Comparison of ENCODE assay signal across 8 mouse cellular contexts in genomic region chr9:121313656-121314374, GRCm38 (mm10). TPM values are rescaled to one million over a fixed set of nuclear protein-coding genes. Genes with fewer than 3 reads are reported as not detected.
DNase-seq lines count a peak whose midpoint lies in the region.

No protein-coding gene starts in this region.

- intact Hi-C loops in heart, postnatal 10 days (cut with DNase I), result loop anchor here (2.0 kb wide), 1 partner anchor 17 kb away; no protein-coding TSS in a partner anchor

- peak; percentile 44 for DNase-seq in CD4-positive helper T cell, adult 2 months (ENCODE audit: low read depth, low spot score)
- peak; percentile 29 to 70 for DNase-seq in adrenal gland, adult 18-20 months (ENCODE audit: low spot score in 2 of 2)
- peak; percentile 84 for DNase-seq in fibroblast of lung, adult 2 months (ENCODE audit: low read depth)
- DNase-seq in heart, postnatal 10 days, result peak; percentile 95 to 97
- peak; percentile 90 to 95 for DNase-seq in kidney, postnatal 36 days
- DNase-seq in lung, postnatal 14 days, result peak; percentile 88
- DNase-seq in ovary, postnatal 36 days (ENCODE audit: low spot score), result peak; percentile 67
- DNase-seq in yolk sac, embryonic 10.5 days (ENCODE audit: low spot score), result peak; percentile 74

RNA-seq across cellular contexts. Expression of gene Trak1, which starts 16.5 kb away (rescaled TPM):
- 10 to 100 TPM; 75.7 to 96.6 TPM for total RNA-seq in adrenal gland, adult 18-20 months (2021)
- 100 to 1,000 TPM; 334 to 336 TPM for total RNA-seq in heart, postnatal 10 days (2021)

RNA-seq across cellular contexts. Expression of gene Ulk4, which starts 36.8 kb away (rescaled TPM):
- total RNA-seq in adrenal gland, adult 18-20 months (2021), result 1 to 10 TPM; 1.2 to 2.2 TPM
- 1 to 10 TPM in 1 of 2 experiments, under 1 TPM in 1; 0.74 to 1.4 TPM for total RNA-seq in heart, postnatal 10 days (2021)

Comparison
In these comparisons a context has a peak if more than half of its experiments do, and no peak if none do; other contexts are left out.
1. Peak in every context shown above with its lines: DNase-seq.
2. DNase-seq: peak in every context shown above with its lines; median percentile 96 in heart, postnatal 10 days; 92 in kidney, postnatal 36 days; 88 in lung, postnatal 14 days; 84 in fibroblast of lung, adult 2 months; 74 in yolk sac, embryonic 10.5 days; 67 in ovary, postnatal 36 days; 50 in adrenal gland, adult 18-20 months; 44 in CD4-positive helper T cell, adult 2 months.